Mouse (Mus musculus) midbrain, embryonic 11.5 days (tissue): ENCODE measurements around the gene Adam17. TPM values are rescaled to one million over a fixed set of nuclear protein-coding genes. Genes with fewer than 3 reads are reported as not detected.

ENCODE experiments used
- ATAC-seq: fragments of 200-750 bp; cut with Nextera tagmentation; 2 replicates; pipeline ENCODE4 v1.8.0; 2017; ENCODE audit warnings: moderate TSS enrichment, moderate library complexity; ENCODE audit not compliant: low FRiP score
- DNase-seq: peaks from one replicate; pipeline ENCODE4 v3.0.0; 2015; ENCODE audit warnings: low spot score; ENCODE audit errors: missing footprints
- H3K27ac ChIP-seq: fragments of 300-500 bp; sonication (generic); 2 replicates; pipeline ENCODE4 v1.5.1; 2014; ENCODE audit warnings: low read depth, low read length
- H3K27me3 ChIP-seq: fragments of 300-500 bp; sonication (generic); 2 replicates; pipeline ENCODE4 v1.6.1; 2014; ENCODE audit warnings: mild to moderate bottlenecking, low read length, moderate library complexity, mixed read lengths; ENCODE audit not compliant: control insufficient read depth, insufficient read depth
- H3K36me3 ChIP-seq: fragments of 300-500 bp; sonication (generic); 2 replicates; pipeline ENCODE4 v1.6.1; 2014; ENCODE audit warnings: mild to moderate bottlenecking, low read length, moderate library complexity, mixed read lengths; ENCODE audit not compliant: control insufficient read depth, insufficient read depth
- H3K4me1 ChIP-seq: fragments of 300-500 bp; sonication (generic); 2 replicates; pipeline ENCODE4 v1.6.1; 2014; ENCODE audit warnings: low read length; ENCODE audit not compliant: control insufficient read depth, insufficient read depth
- H3K4me2 ChIP-seq: fragments of 300-500 bp; sonication (generic); 2 replicates; pipeline ENCODE4 v1.6.1; 2014; ENCODE audit warnings: mild to moderate bottlenecking, moderate library complexity
- H3K4me3 ChIP-seq: fragments of 300-500 bp; sonication (generic); 2 replicates; pipeline ENCODE4 v1.5.1; 2014; ENCODE audit warnings: low read depth, low read length
- H3K9ac ChIP-seq: fragments of 300-500 bp; sonication (generic); 2 replicates; pipeline ENCODE4 v1.6.1; 2014; ENCODE audit warnings: low read length
- H3K9me3 ChIP-seq: fragments of 300-500 bp; sonication (generic); 2 replicates; pipeline ENCODE4 v1.6.1; 2016; ENCODE audit warnings: low read length; ENCODE audit not compliant: control insufficient read depth
- WGBS: fragments of 180-500 bp; shearing (Covaris S2); extraction: QIAGEN DNeasy Blood & Tissue Kit; methylation state at CpG from one replicate; pipeline ENCODE4 v1.1.7; 2014; 5-methylcytosine and 5-hydroxymethylcytosine counted together
- polyA plus RNA-seq: library from polyadenylated mRNA; unstranded; fragments of >200 nt; fragmentation: Nextera tagmentation; extraction: Ambion mirVana; gene quantifications from 2 replicates; pipeline ENCODE4 v1.2.1, GENCODE M21; 2014

The Adam17 gene
- polyA plus RNA-seq, 1 experiment from 2014 or later: 38.8 TPM

DNA sequence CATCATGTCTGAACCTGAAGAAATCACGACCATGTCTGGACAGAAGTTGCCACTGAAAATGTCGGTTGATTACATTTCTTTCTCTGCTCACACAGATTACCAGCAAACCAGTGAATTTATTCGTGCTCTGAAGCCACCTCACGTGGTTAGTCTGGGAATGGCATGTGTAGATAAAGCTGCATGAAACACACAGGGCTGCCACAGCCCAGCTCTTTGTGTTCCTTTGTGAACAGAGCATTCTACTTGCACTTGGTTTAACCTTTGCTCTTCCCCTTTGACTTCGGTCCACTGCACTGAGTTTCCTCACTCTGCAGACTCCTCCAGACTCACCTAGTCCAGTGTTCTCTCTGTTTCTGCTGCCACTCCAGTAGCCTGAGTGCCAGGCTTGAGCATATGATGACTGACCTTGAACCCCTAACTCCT lies 71.1 kb downstream of the Adam17 start:
- Histone ChIP-seq H3K36me3 (peaks cover 28% of the 10 kb centered on the region; the same call in 1 of the 2 replicates), H3K9me3 (no peaks in the 10 kb centered on the region), H3K4me1 (no peaks in the 10 kb centered on the region), H3K9ac (no peak overlapping the region), H3K27ac (no peak overlapping the region), H3K27me3 (no peaks in the 10 kb centered on the region), H3K4me3 (no peak overlapping the region), H3K4me2 (no peak overlapping the region)
- WGBS: 79% methylated on average over 5 of the region's 5 CpGs
- peak; percentile 69 for DNase-seq
- ATAC-seq: no peak

DNA sequence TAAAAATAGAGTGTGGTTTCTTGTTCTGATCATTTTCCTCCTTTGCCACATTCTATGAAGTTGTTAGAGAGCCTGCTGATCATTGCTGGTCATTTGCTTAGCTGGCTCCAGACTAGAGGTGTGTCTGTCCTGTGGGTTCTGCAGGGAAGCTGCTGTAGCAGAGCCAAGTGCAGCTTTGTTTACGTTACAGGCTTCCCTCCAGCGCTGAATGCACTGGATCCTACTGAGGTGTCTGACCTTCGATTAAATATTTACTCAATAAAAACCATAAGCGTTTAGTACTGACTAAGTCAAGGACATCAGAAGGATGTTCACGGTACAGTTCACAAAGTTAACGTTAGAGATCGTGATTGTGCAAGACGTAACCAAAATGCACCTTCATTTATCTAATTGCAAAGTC lies 71.5 kb downstream of the Adam17 start:
- peak; percentile 26 for DNase-seq
- no peak overlapping the region for H3K4me2 ChIP-seq
- WGBS: 92% methylated on average over 8 of the region's 8 CpGs
- H3K4me1 ChIP-seq: no peaks in the 10 kb centered on the region
- H3K36me3 ChIP-seq: peaks cover 31% of the 10 kb centered on the region; the same call in 1 of the 2 replicates
- H3K9ac ChIP-seq: no peak overlapping the region
- no peaks in the 10 kb centered on the region for H3K9me3 ChIP-seq
- no peak overlapping the region for H3K4me3 ChIP-seq
- no peak overlapping the region for H3K27ac ChIP-seq
- ATAC-seq: no peak
- no peaks in the 10 kb centered on the region for H3K27me3 ChIP-seq

DNA sequence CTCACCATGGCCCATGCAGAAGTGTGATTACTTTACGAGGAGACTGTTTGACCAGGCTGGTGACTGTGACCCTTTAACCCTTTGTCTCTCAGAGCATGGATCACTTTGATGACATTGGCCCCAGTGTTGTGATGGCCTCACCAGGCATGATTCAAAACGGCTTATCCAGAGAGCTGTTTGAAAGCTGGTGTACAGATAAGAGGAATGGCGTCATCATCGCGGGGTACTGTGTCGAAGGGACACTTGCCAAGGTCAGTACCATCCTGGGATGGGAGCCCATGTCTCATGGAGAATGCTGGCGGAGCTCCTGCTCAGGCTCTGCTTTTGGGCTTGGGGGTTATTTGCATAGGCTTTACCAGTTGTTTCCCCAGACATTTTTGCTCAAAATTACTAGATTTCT lies 72.1 kb downstream of the Adam17 start:
- no peaks in the 10 kb centered on the region for H3K27me3 ChIP-seq
- WGBS: 91% methylated on average over 7 of the region's 7 CpGs
- ATAC-seq (no peak), DNase-seq (peak; percentile 44)
- H3K36me3 ChIP-seq: peaks cover 35% of the 10 kb centered on the region; the same call in 1 of the 2 replicates
- H3K9ac ChIP-seq: no peak overlapping the region
- no peak overlapping the region for H3K27ac ChIP-seq
- H3K4me3 ChIP-seq: no peak overlapping the region
- no peak overlapping the region for H3K4me2 ChIP-seq
- H3K4me1 ChIP-seq: no peaks in the 10 kb centered on the region
- no peaks in the 10 kb centered on the region for H3K9me3 ChIP-seq

DNA sequence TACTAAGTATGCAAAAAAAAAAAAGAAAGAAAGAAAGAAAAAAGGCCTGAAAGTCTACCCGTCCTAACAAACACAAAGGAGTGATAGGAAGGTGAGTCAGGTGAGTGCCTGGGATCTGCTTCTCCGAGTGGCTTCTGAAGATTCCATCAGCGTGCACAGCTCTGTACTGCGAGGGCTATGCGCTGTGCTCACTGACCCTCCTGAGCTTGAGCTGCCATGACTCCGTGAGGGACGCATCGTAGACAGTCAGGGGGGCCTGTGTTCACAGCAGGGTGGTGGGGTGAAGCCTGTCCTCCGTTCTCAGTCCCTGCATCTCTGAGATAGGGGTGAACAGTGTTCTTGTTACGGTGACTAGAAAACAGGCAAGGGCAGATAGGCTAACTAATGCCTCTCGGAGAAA lies 74.6 kb downstream of the Adam17 start:
- peaks cover 46% of the 10 kb centered on the region for H3K36me3 ChIP-seq
- H3K9me3 ChIP-seq: no peaks in the 10 kb centered on the region
- no peak overlapping the region for H3K9ac ChIP-seq
- ATAC-seq (no peak), DNase-seq (peak; percentile 57)
- no peak overlapping the region for H3K27ac ChIP-seq
- H3K4me3 ChIP-seq: no peak overlapping the region
- H3K4me2 ChIP-seq: no peak overlapping the region
- H3K4me1 ChIP-seq: no peaks in the 10 kb centered on the region
- H3K27me3 ChIP-seq: no peaks in the 10 kb centered on the region
- WGBS: 95% methylated on average over 11 of the region's 11 CpGs

DNA sequence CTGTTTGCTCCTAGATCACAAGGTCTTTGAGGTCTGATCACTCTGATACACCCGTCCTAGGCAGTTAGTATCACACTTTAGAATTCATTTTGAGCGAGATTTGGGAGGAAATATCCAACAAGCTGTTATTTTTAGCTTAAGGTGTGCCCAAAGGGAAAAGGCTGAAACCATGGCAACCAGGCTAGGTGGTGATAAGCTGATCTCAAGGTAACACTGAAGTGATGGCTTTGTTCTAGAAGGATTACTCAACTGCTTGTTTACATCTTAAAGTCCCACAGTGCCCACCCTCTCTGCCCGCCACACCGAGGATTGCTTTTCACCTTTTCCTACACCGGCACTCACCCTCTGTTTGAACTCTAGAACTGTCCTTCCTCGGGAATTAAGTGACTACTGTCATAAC lies 83.8 kb downstream of the Adam17 start:
- Histone ChIP-seq H3K9ac (no peak overlapping the region), H3K4me3 (no peak overlapping the region), H3K27me3 (no peaks in the 10 kb centered on the region), H3K27ac (no peak overlapping the region), H3K36me3 (peaks cover 21% of the 10 kb centered on the region), H3K4me1 (peaks cover 7% of the 10 kb centered on the region), H3K4me2 (no peak overlapping the region), H3K9me3 (no peaks in the 10 kb centered on the region)
- ATAC-seq: no peak
- peak; percentile 59 for DNase-seq
- WGBS: 82% methylated on average over 6 of the region's 6 CpGs

DNA sequence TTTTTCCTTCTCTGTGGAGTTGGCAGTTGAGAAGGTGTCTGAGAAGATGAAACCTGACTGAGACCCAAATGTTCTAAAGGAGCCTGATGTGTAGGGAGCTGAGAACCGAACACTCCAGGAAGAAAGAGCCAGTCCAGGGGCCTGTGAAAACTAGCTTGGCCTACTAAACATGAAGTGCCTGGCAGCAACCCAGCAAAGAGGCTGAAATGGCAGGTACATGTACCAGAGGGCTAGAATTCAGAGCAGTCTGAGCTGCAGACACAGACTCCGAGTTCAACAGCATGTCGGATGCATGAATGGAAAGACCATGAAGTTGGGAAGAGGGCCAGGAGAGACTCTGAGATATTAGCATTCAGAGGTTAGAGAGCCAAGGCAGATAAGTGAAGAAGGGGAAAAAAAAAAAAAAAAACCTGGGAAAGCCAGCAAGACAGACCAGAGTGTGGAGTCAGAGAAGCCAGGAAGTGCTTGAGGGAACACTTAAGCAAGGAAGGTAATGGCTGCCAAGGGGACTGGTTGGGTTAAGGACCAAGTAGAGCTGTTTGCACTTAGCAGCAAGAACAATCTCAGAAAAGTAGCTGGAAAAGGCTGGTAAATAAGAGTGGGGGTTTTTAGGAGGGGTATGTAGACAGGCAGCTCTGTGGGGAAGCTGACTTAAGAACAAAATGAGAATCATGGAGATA lies 84.6 kb downstream of the Adam17 start:
- H3K27me3 ChIP-seq: no peaks in the 10 kb centered on the region
- no peak overlapping the region for H3K4me2 ChIP-seq
- H3K27ac ChIP-seq: no peak overlapping the region
- H3K9ac ChIP-seq: no peak overlapping the region
- no peak overlapping the region for H3K4me3 ChIP-seq
- DNase-seq (peak; percentile 56), ATAC-seq (no peak)
- H3K36me3 ChIP-seq: peaks cover 17% of the 10 kb centered on the region
- no peaks in the 10 kb centered on the region for H3K9me3 ChIP-seq
- peaks cover 7% of the 10 kb centered on the region for H3K4me1 ChIP-seq
- 98% methylated on average over 3 of the region's 3 CpGs for WGBS

DNA sequence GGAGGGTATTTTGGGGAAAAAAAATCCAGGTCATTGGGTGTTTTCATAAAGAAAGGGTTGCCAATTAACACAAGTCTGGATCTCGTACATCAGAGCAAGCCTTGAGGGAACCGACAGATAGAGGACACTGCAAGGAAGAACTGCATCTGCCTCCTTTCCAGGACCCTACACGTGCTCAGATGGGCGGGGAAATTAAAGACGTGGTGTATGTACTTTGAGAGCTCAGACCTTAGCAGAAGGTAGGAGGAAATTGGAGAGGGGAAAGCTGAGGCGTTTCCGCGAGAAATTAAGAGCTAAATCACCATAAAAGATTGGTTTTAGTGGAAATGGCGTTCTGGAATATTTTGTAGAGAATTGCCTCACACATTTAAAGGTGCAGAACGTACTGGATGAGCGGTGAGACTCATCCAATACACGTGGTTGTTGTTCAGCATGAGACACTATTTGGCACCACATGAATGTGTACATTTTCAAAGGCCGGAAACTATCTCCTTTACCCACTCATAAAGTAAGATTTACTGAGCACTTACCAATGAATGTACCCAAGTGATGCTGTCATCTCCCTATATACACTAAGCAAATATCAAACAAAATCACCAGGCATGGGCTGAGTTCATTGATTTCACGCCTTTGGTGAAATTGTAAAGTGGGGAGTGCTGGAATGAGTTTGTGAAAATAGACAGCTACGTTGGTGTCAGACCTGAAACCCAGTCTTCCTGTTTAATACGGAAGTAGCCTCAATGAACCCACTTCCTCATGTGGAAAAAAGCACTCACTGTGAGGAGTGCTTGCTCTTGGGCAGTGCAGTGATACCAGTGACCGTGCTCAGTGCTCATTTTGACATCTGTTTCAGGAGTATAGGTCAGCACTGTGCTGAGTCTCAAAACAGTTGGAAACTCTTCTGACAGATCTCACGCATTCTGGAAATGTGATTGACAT lies 86.5 kb downstream of the Adam17 start:
- H3K9me3 ChIP-seq: no peaks in the 10 kb centered on the region
- ATAC-seq (peak; percentile 33), DNase-seq (peak; percentile 79)
- H3K27me3 ChIP-seq: no peaks in the 10 kb centered on the region
- peaks cover 7% of the 10 kb centered on the region for H3K4me1 ChIP-seq
- peak overlapping the region; percentile 71 for H3K9ac ChIP-seq
- peak overlapping the region; percentile 49 for H3K27ac ChIP-seq
- H3K36me3 ChIP-seq: peaks cover 7% of the 10 kb centered on the region; the same call in 1 of the 2 replicates
- peak overlapping the region; percentile 80 for H3K4me2 ChIP-seq
- 39% methylated on average over 18 of the region's 18 CpGs for WGBS
- H3K4me3 ChIP-seq: peak overlapping the region; percentile 76

DNA sequence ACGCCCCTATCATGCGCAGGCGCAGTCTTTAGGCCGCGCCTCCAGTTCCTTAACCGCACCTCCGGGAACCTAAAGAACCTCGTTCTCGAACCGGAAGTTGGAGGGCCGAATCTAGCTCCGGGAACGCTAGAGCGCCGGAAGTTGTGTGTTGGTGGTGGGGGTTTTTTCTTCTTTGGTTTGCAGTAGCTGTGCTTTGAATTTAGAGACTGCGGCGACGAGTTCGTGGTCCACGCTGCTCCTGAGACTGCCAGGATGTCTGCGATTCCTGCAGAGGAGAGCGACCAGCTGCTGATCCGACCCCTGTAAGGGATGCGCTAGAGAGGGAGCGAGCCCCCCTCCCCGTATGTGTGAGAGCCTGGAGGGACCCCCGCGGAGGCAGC lies 87.2 kb downstream of the Adam17 start, which contains the start of gene Itgb1bp1:
Gene Itgb1bp1, minus strand, starts transcription at position 42 of the 380 bp plus-strand sequence.
- Histone ChIP-seq H3K9me3 (no peaks in the 10 kb centered on the region), H3K9ac (peak within 1 kb of the TSS; percentile 82), H3K4me2 (peak within 1 kb of the TSS; percentile 80), H3K4me1 (peaks cover 7% of the 10 kb centered on the region), H3K36me3 (peaks cover 3% of the 10 kb centered on the region; the same call in 1 of the 2 replicates), H3K4me3 (peak within 1 kb of the TSS; percentile 76), H3K27ac (peak within 1 kb of the TSS; percentile 49), H3K27me3 (no peaks in the 10 kb centered on the region)
- DNase-seq (peak; percentile 100), ATAC-seq (peak; percentile 96)
- 0% methylated on average over 28 of the region's 28 CpGs for WGBS
